Mouse (Mus musculus) heart, postnatal 10 days (tissue): ENCODE data around the gene Golt1a. TPM values are rescaled to one million over a fixed set of nuclear protein-coding genes. Genes with fewer than 3 reads are reported as not detected.
"Not testable (repeated sequence)": the region's sequence is repeated elsewhere in the genome, so short reads cannot be mapped to it uniquely, and the experiment has no call there.

ENCODE experiments used
- DNase-seq, 2 experiments: peaks; one replicate each; pipeline ENCODE4 v3.0.0; 2021
- intact Hi-C: fragments of 180-260 bp; cut with DNase I; formaldehyde crosslinking; loops from one replicate; pipeline ENCODE4 v1.15.1; 2025
- total RNA-seq, 2 experiments: library from RNA; stranded (reverse); gene quantifications; 2 replicates each; pipeline ENCODE4 v1.2.3; 2021

The Golt1a gene
- total RNA-seq, 2 experiments from 2014 or later, result not detected

- DNase-seq, result no peak
- intact Hi-C loops, result no loop called here
Observed at GRCm38 (mm10) chr1:133298816-133299215, 10.8 kb upstream of the Golt1a start.

GRCm38 (mm10) chr1:133302540-133302939, 7.1 kb upstream of the Golt1a start:
- intact Hi-C loops, result no loop called here
- peak; percentile 81 to 84 for DNase-seq

- DNase-seq, result peak; percentile 86 to 90
- intact Hi-C loops, result loop anchor here (1.0 to 5.0 kb wide), 5 partner anchors 81 to 270 kb away; no protein-coding TSS in a partner anchor
Observed at GRCm38 (mm10) chr1:133306842-133307241, 2.8 kb upstream of the Golt1a start.

GRCm38 (mm10) chr1:133307318-133307717, 2.3 kb upstream of the Golt1a start:
- intact Hi-C loops, result loop anchor here (1.0 to 5.0 kb wide), 4 partner anchors 126 to 270 kb away; no protein-coding TSS in a partner anchor
- DNase-seq, result peak; percentile 61 to 75

GRCm38 (mm10) chr1:133311240-133311639, 1.6 kb downstream of the Golt1a start:
- intact Hi-C loops, result no loop called here

GRCm38 (mm10) chr1:133311946-133312345, 2.3 kb downstream of the Golt1a start:
- intact Hi-C loops, result no loop called here
- no peak for DNase-seq

More at GRCm38 (mm10) chr1:133311240-133311639, 1.6 kb downstream of the Golt1a start:
- no peak for DNase-seq

GRCm38 (mm10) chr1:133314364-133314763, 4.8 kb downstream of the Golt1a start:
- intact Hi-C loops, result loop anchor here (1.0 kb wide), 1 partner anchor 39 kb away; no protein-coding TSS in a partner anchor
- peak; percentile 57 to 78 for DNase-seq

- DNase-seq, result no peak
- intact Hi-C loops, result no loop called here
Observed at GRCm38 (mm10) chr1:133315775-133316174, 6.2 kb downstream of the Golt1a start.

GRCm38 (mm10) chr1:133316577-133316976, 7.0 kb downstream of the Golt1a start:
- no peak for DNase-seq
- intact Hi-C loops, result no loop called here

- intact Hi-C loops, result no loop called here
- no peak for DNase-seq
Observed at GRCm38 (mm10) chr1:133317149-133317548, 7.5 kb downstream of the Golt1a start.

GRCm38 (mm10) chr1:133321267-133321925, 11.8 kb downstream of the Golt1a start, which contains the start of gene Kiss1:
Kiss1 (plus strand) TSS chr1:133321875.
- DNase-seq, result no peak
- intact Hi-C loops, result no loop called here

GRCm38 (mm10) chr1:133323333-133323732, 13.7 kb downstream of the Golt1a start:
- DNase-seq, result no peak
- intact Hi-C loops, result no loop called here

- no peak for DNase-seq
- intact Hi-C loops, result no loop called here
Observed at GRCm38 (mm10) chr1:133325951-133326350, 16.4 kb downstream of the Golt1a start.

- intact Hi-C loops, result no loop called here
- DNase-seq, result no peak
Observed at GRCm38 (mm10) chr1:133327094-133327493, 17.5 kb downstream of the Golt1a start.

GRCm38 (mm10) chr1:133328299-133328795, 18.7 kb downstream of the Golt1a start:
- intact Hi-C loops, result no loop called here
- DNase-seq, result no peak

- peak in 1 of 2 experiments; percentile 18 for DNase-seq
- intact Hi-C loops, result no loop called here
Observed at GRCm38 (mm10) chr1:133328896-133329637, 19.5 kb downstream of the Golt1a start.

- DNase-seq, result no peak
- intact Hi-C loops, result no loop called here
Observed at GRCm38 (mm10) chr1:133329638-133329964, 20.0 kb downstream of the Golt1a start.

GRCm38 (mm10) chr1:133331142-133331541, 21.5 kb downstream of the Golt1a start:
- DNase-seq, result no peak
- intact Hi-C loops, result no loop called here

- intact Hi-C loops, result no loop called here
- no peak for DNase-seq
Observed at GRCm38 (mm10) chr1:133332656-133333430, 23.2 kb downstream of the Golt1a start.

- no peak for DNase-seq
- intact Hi-C loops, result no loop called here
Observed at GRCm38 (mm10) chr1:133333937-133334336, 24.3 kb downstream of the Golt1a start.

GRCm38 (mm10) chr1:133340403-133340802, 30.8 kb downstream of the Golt1a start:
- DNase-seq, intact Hi-C loops: not testable (repeated sequence)
